Mouse (Mus musculus) lung, embryonic 14.5 days (tissue): ENCODE data around the gene Pygo2. TPM values are rescaled to one million over a fixed set of nuclear protein-coding genes. Genes with fewer than 3 reads are reported as not detected.

Experiments
- ATAC-seq: fragments of 200-750 bp; cut with Nextera tagmentation; 2 replicates; pipeline ENCODE4 v1.8.0; 2017; ENCODE audit warnings: mild to moderate bottlenecking, moderate TSS enrichment, moderate library complexity; ENCODE audit not compliant: insufficient read depth
- DNase-seq: peaks from one replicate; pipeline ENCODE4 v3.0.0-alpha.2; 2015
- H3K27ac ChIP-seq: fragments of 300-500 bp; sonication (generic); 2 replicates; pipeline ENCODE4 v1.5.1; 2014; ENCODE audit warnings: low read depth, mild to moderate bottlenecking, moderate library complexity
- H3K27me3 ChIP-seq: fragments of 300-500 bp; sonication (generic); 2 replicates; pipeline ENCODE4 v1.6.1; 2014; ENCODE audit warnings: low read length, control low read depth; ENCODE audit not compliant: insufficient read depth
- H3K36me3 ChIP-seq: fragments of 300-500 bp; sonication (generic); 2 replicates; pipeline ENCODE4 v1.6.1; 2014; ENCODE audit warnings: control low read depth; ENCODE audit not compliant: insufficient read depth
- H3K4me1 ChIP-seq: fragments of 300-500 bp; sonication (generic); 2 replicates; pipeline ENCODE4 v1.6.1; 2014; ENCODE audit warnings: antibody characterized with exemption, control low read depth; ENCODE audit not compliant: insufficient read depth
- H3K4me2 ChIP-seq: fragments of 300-500 bp; sonication (generic); 2 replicates; pipeline ENCODE4 v1.6.1; 2014; ENCODE audit warnings: mild to moderate bottlenecking
- H3K4me3 ChIP-seq: fragments of 300-500 bp; sonication (generic); 2 replicates; pipeline ENCODE4 v1.5.1; 2014; ENCODE audit warnings: low read depth, low read length
- H3K9ac ChIP-seq: fragments of 300-500 bp; sonication (generic); 2 replicates; pipeline ENCODE4 v1.6.1; 2014
- H3K9me3 ChIP-seq: fragments of 300-500 bp; sonication (generic); 2 replicates; pipeline ENCODE4 v1.6.1; 2016; ENCODE audit warnings: low read depth, low read length, control low read depth
- CTCF ChIP-seq: IDR thresholded peaks from 2 replicates; pipeline ENCODE4 v1.5.1; 2016; ENCODE audit warnings: antibody characterized with exemption, low read depth
- WGBS: fragments of 180-500 bp; shearing (Covaris S2); extraction: QIAGEN DNeasy Blood & Tissue Kit; methylation state at CpG from one replicate; pipeline ENCODE4 v1.1.7; 2014; 5-methylcytosine and 5-hydroxymethylcytosine counted together
- polyA plus RNA-seq: library from polyadenylated mRNA; unstranded; fragments of >200 nt; fragmentation: Nextera tagmentation; extraction: Ambion mirVana; gene quantifications from 2 replicates; pipeline ENCODE4 v1.2.1, GENCODE M21; 2014

Gene Pygo2
- polyA plus RNA-seq, 1 experiment from 2014 or later = 54.0 TPM

- no peaks in the 10 kb centered on the region for H3K4me1 ChIP-seq
- no peak within 1 kb of the TSS for H3K27ac ChIP-seq
- H3K27me3 ChIP-seq = no peaks in the 10 kb centered on the region
- WGBS = 88% methylated on average over 5 of the region's 5 CpGs
- H3K9me3 ChIP-seq = no peaks in the 10 kb centered on the region
- no peak within 1 kb of the TSS for H3K4me3 ChIP-seq
- ATAC-seq (no peak), DNase-seq (no peak)
- peaks cover 12% of the 10 kb centered on the region; the same call in 1 of the 2 replicates for H3K36me3 ChIP-seq
- H3K9ac ChIP-seq = no peak within 1 kb of the TSS
- no peak for TF ChIP-seq CTCF
- H3K4me2 ChIP-seq = no peak within 1 kb of the TSS
Observed at GRCm38 (mm10) chr3:89402693-89403092, 27.3 kb upstream of the Pygo2 start, which contains the start of gene Lenep. Lenep (minus strand) TSS chr3:89402793.

- H3K9me3 ChIP-seq = no peaks in the 10 kb centered on the region
- no peak overlapping the region for H3K4me2 ChIP-seq
- H3K4me1 ChIP-seq = no peaks in the 10 kb centered on the region
- H3K36me3 ChIP-seq = peaks cover 24% of the 10 kb centered on the region; the same call in 1 of the 2 replicates
- no peak overlapping the region for H3K27ac ChIP-seq
- H3K27me3 ChIP-seq = no peaks in the 10 kb centered on the region
- ATAC-seq (no peak), DNase-seq (no peak)
- 83% methylated on average over 6 of the region's 6 CpGs for WGBS
- no peak overlapping the region for H3K4me3 ChIP-seq
- TF ChIP-seq CTCF = no peak
- H3K9ac ChIP-seq = no peak overlapping the region
Observed at GRCm38 (mm10) chr3:89406887-89407286, 23.1 kb upstream of the Pygo2 start.

- Histone ChIP-seq H3K9me3 (no peaks in the 10 kb centered on the region), H3K9ac (no peak overlapping the region), H3K4me2 (no peak overlapping the region), H3K27me3 (no peaks in the 10 kb centered on the region), H3K36me3 (peaks cover 24% of the 10 kb centered on the region; the same call in 1 of the 2 replicates), H3K4me1 (0 out of 2 replicates have a peak, but pooled peaks cover 3% of the 10 kb centered on the region), H3K4me3 (no peak overlapping the region), H3K27ac (no peak overlapping the region)
- TF ChIP-seq CTCF = no peak
- ATAC-seq (no peak), DNase-seq (no peak)
- WGBS = 52% methylated on average over 16 of the region's 16 CpGs
Observed at GRCm38 (mm10) chr3:89408448-89408847, 21.6 kb upstream of the Pygo2 start.

- WGBS = 93% methylated on average over 3 of the region's 3 CpGs
- Histone ChIP-seq H3K36me3 (peaks cover 29% of the 10 kb centered on the region), H3K27ac (no peak overlapping the region), H3K4me3 (no peak overlapping the region), H3K27me3 (no peaks in the 10 kb centered on the region), H3K4me1 (0 out of 2 replicates have a peak, but pooled peaks cover 3% of the 10 kb centered on the region), H3K9ac (no peak overlapping the region), H3K9me3 (no peaks in the 10 kb centered on the region), H3K4me2 (no peak overlapping the region)
- TF ChIP-seq CTCF = no peak
- DNase-seq (no peak), ATAC-seq (no peak)
Observed at GRCm38 (mm10) chr3:89409701-89410100, 20.3 kb upstream of the Pygo2 start.

GRCm38 (mm10) chr3:89410864-89411263 is 19.1 kb upstream of the Pygo2 start:
- peak overlapping the region; percentile 76 for H3K4me2 ChIP-seq
- no peaks in the 10 kb centered on the region for H3K9me3 ChIP-seq
- 0 out of 2 replicates have a peak, but pooled peaks cover 3% of the 10 kb centered on the region for H3K4me1 ChIP-seq
- H3K27ac ChIP-seq = no peak overlapping the region
- no peaks in the 10 kb centered on the region for H3K27me3 ChIP-seq
- 73% methylated on average over 10 of the region's 10 CpGs for WGBS
- TF ChIP-seq CTCF = no peak
- no peak for ATAC-seq
- DNase-seq = no peak
- peak overlapping the region; percentile 56 for H3K9ac ChIP-seq
- peak overlapping the region; percentile 57 for H3K4me3 ChIP-seq
- H3K36me3 ChIP-seq = peaks cover 41% of the 10 kb centered on the region

GRCm38 (mm10) chr3:89411490-89412393 is 18.3 kb upstream of the Pygo2 start, which contains the start of gene Flad1:
Flad1 (minus strand) TSS chr3:89411870.
- Histone ChIP-seq H3K27ac (peak within 1 kb of the TSS; percentile 50; the same call in 1 of the 2 replicates), H3K4me3 (peak within 1 kb of the TSS; percentile 57), H3K9ac (peak within 1 kb of the TSS; percentile 56), H3K4me2 (peak within 1 kb of the TSS; percentile 76), H3K9me3 (no peaks in the 10 kb centered on the region), H3K36me3 (peaks cover 49% of the 10 kb centered on the region), H3K4me1 (peaks cover 6% of the 10 kb centered on the region; the same call in 1 of the 2 replicates), H3K27me3 (no peaks in the 10 kb centered on the region)
- peak; percentile 100 for ATAC-seq
- no peak for TF ChIP-seq CTCF
- WGBS = 5% methylated on average over 28 of the region's 28 CpGs
- DNase-seq = peak; percentile 100

GRCm38 (mm10) chr3:89416158-89416557 is 13.9 kb upstream of the Pygo2 start:
- H3K9ac ChIP-seq = no peak overlapping the region
- peaks cover 17% of the 10 kb centered on the region for H3K4me1 ChIP-seq
- H3K9me3 ChIP-seq = no peaks in the 10 kb centered on the region
- TF ChIP-seq CTCF = no peak
- H3K36me3 ChIP-seq = peaks cover 32% of the 10 kb centered on the region
- WGBS = 95% methylated on average over 8 of the region's 8 CpGs
- ATAC-seq = no peak
- DNase-seq = no peak
- 0 out of 2 replicates have a peak overlapping the region, but pooled peaks have one; percentile 55 for H3K4me3 ChIP-seq
- no peak overlapping the region for H3K27ac ChIP-seq
- peak overlapping the region; percentile 86 for H3K4me2 ChIP-seq
- H3K27me3 ChIP-seq = no peaks in the 10 kb centered on the region
